12 mouse cellular contexts compared by ENCODE assay signal in genomic region chr9:3012733-3013279, GRCm38 (mm10). TPM values are rescaled to one million over a fixed set of nuclear protein-coding genes. Genes with fewer than 3 reads are reported as not detected.
DNase-seq lines count a peak whose midpoint lies in the region; ATAC-seq and TF ChIP-seq lines count a peak whose summit lies in the region.
"Not testable (repeated sequence)": the region's sequence is repeated elsewhere in the genome, so short reads cannot be mapped to it uniquely, and the experiment has no call there.
"Had no signal": no experiment of that assay in that cellular context is flagged by ENCODE, and none has a peak within 500 bp of the region (broad histone marks: within the 10 kb centered on the region; RNA-seq: fewer than 3 reads in every experiment).

TSS of gene Gm10721 (plus strand) at chr9:3013140.

- peak; percentile 67 for ATAC-seq in cerebellum, adult (ENCODE audit: insufficient number of reproducible peaks, low FRiP score, low TSS enrichment)
- ATAC-seq in forebrain, embryonic 12.5 days (ENCODE audit: low FRiP score) = peak; percentile 59
- ATAC-seq in heart, embryonic 15.5 days (replicated peaks; ENCODE audit: insufficient number of reproducible peaks, insufficient read depth, low FRiP score, low read depth) = peak; percentile 40; the same call in 1 of the 2 replicates
- peak; percentile 68 for ATAC-seq in hindbrain, postnatal 0 days
- ATAC-seq in limb, embryonic 11.5 days (ENCODE audit: insufficient number of reproducible peaks, low FRiP score, low TSS enrichment, low read depth) = peak; percentile 74
- ATAC-seq in liver, postnatal 0 days = peak; percentile 41
- ATAC-seq in midbrain, embryonic 13.5 days = peak; percentile 37; the same call in 1 of the 2 replicates
- peak; percentile 23 for ATAC-seq in neutrophil, adult 5-6 weeks (ENCODE audit: extremely low read depth, insufficient number of reproducible peaks, low FRiP score, poor library complexity, severe bottlenecking)

- H3K4me3 ChIP-seq in forebrain, embryonic 12.5 days (replicated peaks); heart, embryonic 15.5 days; hindbrain, postnatal 0 days (ENCODE audit: low read length); limb, embryonic 11.5 days (ENCODE audit: low read depth, low read length); liver, postnatal 0 days (ENCODE audit: low read depth, low read length); midbrain, embryonic 13.5 days (replicated peaks): not testable (repeated sequence)

- not testable (repeated sequence) for H3K36me3 ChIP-seq in forebrain, embryonic 12.5 days (replicated peaks); heart, embryonic 15.5 days; hindbrain, postnatal 0 days (ENCODE audit: insufficient read depth, low read length); limb, embryonic 11.5 days (ENCODE audit: control insufficient read depth, insufficient read depth, low read length); liver, postnatal 0 days (replicated peaks; ENCODE audit: insufficient read depth, low read length); midbrain, embryonic 13.5 days

- TF ChIP-seq EP300 in liver, postnatal 0 days (IDR thresholded peaks at IDR 0.05; ENCODE audit: low read depth) = not testable (repeated sequence)

- WGBS in forebrain, embryonic 12.5 days = no CpG with 5 or more reads among the region's 11 CpGs
- WGBS in heart, embryonic 15.5 days = 42% methylated on average over 1 of the region's 11 CpGs
- WGBS in hindbrain, postnatal 0 days = no CpG with 5 or more reads among the region's 11 CpGs
- WGBS in limb, embryonic 11.5 days = no CpG with 5 or more reads among the region's 11 CpGs
- WGBS in liver, postnatal 0 days (ENCODE audit: insufficient replicate concordance) = no CpG with 5 or more reads among the region's 11 CpGs
- no CpG with 5 or more reads among the region's 11 CpGs for WGBS in midbrain, embryonic 13.5 days

- H3K4me2 ChIP-seq in forebrain, embryonic 12.5 days; heart, embryonic 15.5 days; hindbrain, postnatal 0 days (ENCODE audit: low read depth, low read length); limb, embryonic 11.5 days (ENCODE audit: low read depth, severe bottlenecking); liver, postnatal 0 days (ENCODE audit: low read depth, low read length); midbrain, embryonic 13.5 days (replicated peaks): not testable (repeated sequence)

- H3K9me3 ChIP-seq in forebrain, embryonic 12.5 days; heart, embryonic 15.5 days (replicated peaks); hindbrain, postnatal 0 days (ENCODE audit: low read length); limb, embryonic 11.5 days (ENCODE audit: control insufficient read depth, low read length); liver, postnatal 0 days (ENCODE audit: low read length); midbrain, embryonic 13.5 days: not testable (repeated sequence)

- H3K27me3 ChIP-seq in forebrain, embryonic 12.5 days; heart, embryonic 15.5 days; hindbrain, postnatal 0 days (ENCODE audit: insufficient read depth, low read length); limb, embryonic 11.5 days (ENCODE audit: control insufficient read depth, insufficient read depth, low read length); liver, postnatal 0 days (ENCODE audit: insufficient read depth, low read length); midbrain, embryonic 13.5 days: not testable (repeated sequence)

- H3K9ac ChIP-seq in forebrain, embryonic 12.5 days; heart, embryonic 15.5 days; hindbrain, postnatal 0 days (replicated peaks; ENCODE audit: low read length); limb, embryonic 11.5 days (ENCODE audit: low read length); liver, postnatal 0 days (replicated peaks); midbrain, embryonic 13.5 days (replicated peaks): not testable (repeated sequence)

- not testable (repeated sequence) for H3K27ac ChIP-seq in forebrain, embryonic 12.5 days; heart, embryonic 15.5 days; hindbrain, postnatal 0 days; limb, embryonic 11.5 days (replicated peaks; ENCODE audit: low read depth, low read length); liver, postnatal 0 days (ENCODE audit: low read depth); midbrain, embryonic 13.5 days

- TF ChIP-seq CTCF in hindbrain, postnatal 0 days (IDR thresholded peaks at IDR 0.05; ENCODE audit: low read depth); liver, postnatal 0 days (IDR thresholded peaks at IDR 0.05; ENCODE audit: low read depth): not testable (repeated sequence)

- DNase-seq in hindbrain, postnatal 0 days (ENCODE audit: low spot score); limb, embryonic 11.5 days (ENCODE audit: low spot score); liver, postnatal 0 days: not testable (repeated sequence)

- H3K4me1 ChIP-seq in forebrain, embryonic 12.5 days; heart, embryonic 15.5 days (replicated peaks); hindbrain, postnatal 0 days (ENCODE audit: insufficient read depth, low read length); limb, embryonic 11.5 days (ENCODE audit: control insufficient read depth, insufficient read depth, low read length); liver, postnatal 0 days (ENCODE audit: insufficient read depth); midbrain, embryonic 13.5 days (replicated peaks): not testable (repeated sequence)

RNA-seq across cellular contexts. Expression of gene Gm10721, which starts in this region (rescaled TPM):
- polyA plus RNA-seq in forebrain, embryonic 12.5 days (2016; fragmentation: Nextera tagmentation; extraction: Ambion mirVana) = not detected in 2 replicates
- not detected in 2 replicates for polyA plus RNA-seq in heart, embryonic 15.5 days (2015; fragmentation: Nextera tagmentation; extraction: Ambion mirVana)
- not detected in 2 replicates for total RNA-seq in hindbrain, postnatal 0 days (2014; rRNA removed)
- 0.35 TPM in 1 of 2 replicates, not detected in the other for polyA plus RNA-seq in hindbrain, postnatal 0 days (2015; fragmentation: Nextera tagmentation; extraction: Ambion mirVana)
- not detected in 2 replicates for polyA plus RNA-seq in limb, embryonic 11.5 days (2014; fragmentation: Nextera tagmentation; extraction: Ambion mirVana)
- not detected in 2 replicates for polyA plus RNA-seq in liver, postnatal 0 days (2015; fragmentation: Nextera tagmentation; extraction: Ambion mirVana)
- 0.37 and 0.51 TPM in 2 replicates for polyA plus RNA-seq in midbrain, embryonic 13.5 days (2015; fragmentation: Nextera tagmentation; extraction: Ambion mirVana)
- total RNA-seq in neutrophil, adult 5-6 weeks (2017) = 22.1 and 40.0 TPM in 2 replicates
- total RNA-seq: gastrocnemius, postnatal 10 days; layer of hippocampus, postnatal 36 days had no signal
- polyA plus RNA-seq: forebrain, postnatal 0 days; large intestine, adult 2 months had no signal

Comparison
In these comparisons a context has a peak if more than half of its experiments do, and no peak if none do; other contexts are left out.
1. RNA of gene Gm10721 (total RNA-seq): 22.1 to 40.0 TPM in neutrophil, adult 5-6 weeks; not detected in hindbrain, postnatal 0 days; every median in the first group is over 10 times any median in the second.
2. Peak in ATAC-seq in forebrain, embryonic 12.5 days; RNA of the gene not detected or under 1 TPM.
3. Peak in ATAC-seq in heart, embryonic 15.5 days; RNA of the gene not detected or under 1 TPM.
4. Peak in ATAC-seq in hindbrain, postnatal 0 days; RNA of the gene not detected or under 1 TPM.
5. Peak in ATAC-seq in limb, embryonic 11.5 days; RNA of the gene not detected or under 1 TPM.
6. Peak in ATAC-seq in liver, postnatal 0 days; RNA of the gene not detected or under 1 TPM.
7. Peak in ATAC-seq in midbrain, embryonic 13.5 days; RNA of the gene not detected or under 1 TPM.
8. ATAC-seq: peak in every context shown above with its lines; median percentile 74 in limb, embryonic 11.5 days; 68 in hindbrain, postnatal 0 days; 67 in cerebellum, adult; 59 in forebrain, embryonic 12.5 days; 41 in liver, postnatal 0 days; 40 in heart, embryonic 15.5 days; 37 in midbrain, embryonic 13.5 days; 23 in neutrophil, adult 5-6 weeks.